Mouse (Mus musculus): ENCODE results near the gene Med10.

The Med10 gene

DNA sequence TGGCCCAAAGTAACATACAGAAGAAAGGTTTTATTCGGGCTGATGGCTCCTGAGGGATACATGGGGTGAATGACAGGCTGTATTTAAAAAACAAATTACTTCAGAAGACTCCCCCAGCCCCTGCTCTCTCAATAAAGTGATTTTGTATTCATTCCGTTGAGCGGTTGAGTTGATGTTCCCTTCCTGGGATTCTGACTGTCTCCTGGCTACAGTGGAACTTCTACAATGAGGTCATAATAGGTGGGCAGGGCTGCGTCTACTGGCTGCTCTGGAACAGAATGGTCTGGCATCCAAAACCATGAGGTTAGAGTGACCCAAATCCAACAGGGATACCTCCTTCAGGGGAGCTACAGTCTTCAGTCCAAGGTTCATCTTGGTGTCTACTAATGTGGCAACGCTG is at the start of gene Med10:
Gene Med10 (plus strand): TSS at position 301 of the 400 bp plus-strand sequence.
- DNase-seq (ENCODE audit: low spot score) = no peak

DNA sequence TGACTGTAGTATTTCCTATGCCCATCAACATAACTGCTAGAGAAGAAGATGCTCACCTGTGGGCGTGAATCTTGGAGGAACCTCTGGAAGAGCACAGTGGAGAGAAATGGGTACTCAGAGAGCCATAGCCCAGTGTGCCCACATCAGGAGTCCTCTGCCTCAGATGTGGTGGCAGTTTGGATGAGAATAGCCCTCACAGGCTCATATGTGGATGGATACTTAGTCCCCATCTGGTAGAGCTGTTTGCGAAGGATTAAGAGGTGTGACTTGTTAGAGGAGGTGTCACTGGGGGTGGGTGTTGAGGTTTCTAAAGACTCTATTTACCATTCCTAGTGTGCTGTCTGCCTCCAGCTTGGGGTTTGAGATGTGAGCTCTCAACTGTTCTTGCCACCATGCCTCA is 49.3 kb upstream of the Med10 start:
- DNase-seq (ENCODE audit: low spot score) = no peak

GRCm38 (mm10) chr13:69758979-69759378 is 43.2 kb upstream of the Med10 start:
- no peak for DNase-seq (ENCODE audit: low spot score)

GRCm38 (mm10) chr13:69761393-69761792 is 40.8 kb upstream of the Med10 start:
- DNase-seq (ENCODE audit: low spot score) = peak; percentile 7

DNA sequence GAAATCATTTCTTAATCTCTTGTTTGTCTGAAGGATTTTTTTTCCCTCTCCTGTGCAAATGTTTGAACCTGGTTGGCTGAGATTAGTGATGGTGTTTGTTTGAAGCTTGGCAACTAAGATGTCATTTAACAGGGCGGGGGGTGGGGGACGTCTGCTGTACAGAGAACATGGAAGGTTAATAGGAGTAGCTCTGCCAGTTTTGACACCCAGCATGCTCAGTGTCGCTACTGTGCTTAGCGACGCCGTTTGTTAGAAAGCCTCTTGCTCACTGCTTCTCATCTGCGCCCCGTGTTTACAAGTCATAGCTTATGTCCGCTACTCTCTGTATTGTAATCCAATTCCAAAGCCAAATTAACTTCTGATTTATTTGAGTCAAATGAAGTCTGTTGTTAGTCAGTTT is 37.5 kb upstream of the Med10 start:
- no peak for DNase-seq (ENCODE audit: low spot score)

GRCm38 (mm10) chr13:69768152-69768551 is 34.0 kb upstream of the Med10 start:
- no peak for DNase-seq (ENCODE audit: low spot score)

DNA sequence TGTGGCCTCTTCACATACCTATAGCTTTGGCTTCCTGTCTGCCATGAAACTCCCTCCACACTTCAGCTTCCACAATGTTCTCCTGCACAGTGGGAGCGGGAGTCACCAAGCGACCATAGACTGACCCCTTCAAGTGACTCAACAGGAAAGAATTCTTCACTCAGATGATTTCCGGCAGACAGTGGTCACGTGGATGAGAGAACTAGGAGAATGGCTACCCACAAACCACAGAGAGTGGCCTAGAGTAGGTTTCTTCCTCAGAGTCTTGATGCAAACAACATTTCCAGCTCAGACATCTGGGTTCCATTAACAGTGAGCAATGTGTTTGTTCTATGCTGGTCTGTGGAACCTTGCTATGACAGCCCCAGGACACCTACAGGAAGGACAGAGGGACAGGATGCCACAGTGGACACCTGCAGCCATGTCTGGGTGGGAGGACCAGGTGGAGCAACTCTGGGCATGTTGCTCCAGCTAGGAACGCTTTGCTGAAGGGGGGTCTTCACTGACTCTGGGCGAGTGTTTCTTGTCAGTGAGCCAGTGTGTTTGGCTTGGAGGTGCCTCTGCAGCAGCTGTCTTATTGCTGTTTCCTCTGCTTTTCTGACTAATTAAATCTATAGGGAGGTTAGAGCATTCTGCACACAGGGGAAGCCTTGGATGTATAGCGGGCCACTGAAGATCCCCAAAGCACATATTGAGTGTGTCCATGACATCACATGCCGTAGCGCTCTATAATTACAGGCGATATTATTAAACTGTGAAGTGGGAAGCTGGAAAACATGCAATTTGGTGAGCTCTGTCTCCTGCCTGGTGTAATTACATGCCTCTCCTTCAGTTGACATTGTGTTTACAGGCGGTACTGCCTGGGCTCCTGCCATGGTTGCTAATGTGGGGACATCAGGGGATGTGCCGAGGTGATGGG is 31.4 kb upstream of the Med10 start:
- no peak for DNase-seq (ENCODE audit: low spot score)

DNA sequence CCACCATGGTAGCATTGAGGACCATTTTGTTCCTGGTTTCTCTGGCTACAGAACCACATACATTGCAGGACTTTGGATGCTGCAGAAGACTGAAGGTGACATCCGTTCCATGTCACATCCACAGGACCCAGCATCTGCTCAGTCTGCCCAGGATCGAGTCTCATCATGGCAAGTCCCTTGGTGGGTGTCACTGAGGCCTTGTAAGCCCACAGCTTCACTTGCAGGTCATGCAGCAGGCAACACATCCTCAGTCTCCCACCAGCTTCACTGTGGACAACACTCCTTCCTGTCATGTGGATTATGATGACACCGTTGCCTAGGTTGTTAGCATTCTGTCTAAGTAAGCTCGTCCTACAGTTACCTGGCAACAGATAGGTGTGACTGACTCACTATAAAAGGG is 29.8 kb upstream of the Med10 start:
- DNase-seq (ENCODE audit: low spot score) = no peak

- DNase-seq (ENCODE audit: low spot score) = no peak
Measured at GRCm38 (mm10) chr13:69778221-69778620, 24.0 kb upstream of the Med10 start.

DNA sequence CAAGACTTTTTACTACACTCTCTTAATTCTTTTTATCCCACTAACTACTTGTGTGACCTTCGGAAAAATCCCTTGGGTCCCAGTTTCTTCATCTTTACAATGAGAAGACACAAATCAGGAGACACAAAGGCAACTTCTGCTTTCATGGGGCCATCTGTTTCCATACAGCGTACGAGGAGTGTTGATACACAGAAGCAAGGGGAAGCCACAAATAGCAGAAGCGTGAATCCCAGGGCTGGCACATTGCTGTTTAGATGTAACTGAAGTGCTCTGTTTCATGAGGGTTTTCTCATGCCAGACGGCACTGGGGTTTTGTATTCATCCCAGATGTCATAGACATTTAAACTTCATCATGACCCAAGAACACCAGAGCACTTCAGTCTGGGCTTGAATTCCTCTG is 13.5 kb upstream of the Med10 start:
- DNase-seq (ENCODE audit: low spot score) = no peak

DNA sequence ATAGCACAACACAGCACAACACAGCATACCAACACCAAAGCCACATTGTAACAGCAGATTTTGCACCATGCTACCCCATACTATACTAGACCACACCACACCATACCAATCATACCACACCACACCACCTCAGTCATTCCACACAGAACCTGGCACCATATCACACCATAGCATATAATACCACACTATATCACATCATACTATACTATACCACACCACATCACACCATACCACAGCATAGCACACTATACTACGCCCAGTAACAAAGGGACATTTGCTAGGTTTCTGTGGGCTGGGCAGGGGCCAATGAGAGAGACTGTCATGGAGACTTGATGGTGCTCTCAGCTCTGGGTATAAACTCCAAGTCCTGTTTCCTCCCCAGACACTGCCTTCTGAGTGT is 10.4 kb upstream of the Med10 start:
- no peak for DNase-seq (ENCODE audit: low spot score)

- no peak for DNase-seq (ENCODE audit: low spot score)
Measured at GRCm38 (mm10) chr13:69792541-69793009, 9.6 kb upstream of the Med10 start.

- DNase-seq (ENCODE audit: low spot score) = no peak
Measured at GRCm38 (mm10) chr13:69794808-69795207, 7.4 kb upstream of the Med10 start.

DNA sequence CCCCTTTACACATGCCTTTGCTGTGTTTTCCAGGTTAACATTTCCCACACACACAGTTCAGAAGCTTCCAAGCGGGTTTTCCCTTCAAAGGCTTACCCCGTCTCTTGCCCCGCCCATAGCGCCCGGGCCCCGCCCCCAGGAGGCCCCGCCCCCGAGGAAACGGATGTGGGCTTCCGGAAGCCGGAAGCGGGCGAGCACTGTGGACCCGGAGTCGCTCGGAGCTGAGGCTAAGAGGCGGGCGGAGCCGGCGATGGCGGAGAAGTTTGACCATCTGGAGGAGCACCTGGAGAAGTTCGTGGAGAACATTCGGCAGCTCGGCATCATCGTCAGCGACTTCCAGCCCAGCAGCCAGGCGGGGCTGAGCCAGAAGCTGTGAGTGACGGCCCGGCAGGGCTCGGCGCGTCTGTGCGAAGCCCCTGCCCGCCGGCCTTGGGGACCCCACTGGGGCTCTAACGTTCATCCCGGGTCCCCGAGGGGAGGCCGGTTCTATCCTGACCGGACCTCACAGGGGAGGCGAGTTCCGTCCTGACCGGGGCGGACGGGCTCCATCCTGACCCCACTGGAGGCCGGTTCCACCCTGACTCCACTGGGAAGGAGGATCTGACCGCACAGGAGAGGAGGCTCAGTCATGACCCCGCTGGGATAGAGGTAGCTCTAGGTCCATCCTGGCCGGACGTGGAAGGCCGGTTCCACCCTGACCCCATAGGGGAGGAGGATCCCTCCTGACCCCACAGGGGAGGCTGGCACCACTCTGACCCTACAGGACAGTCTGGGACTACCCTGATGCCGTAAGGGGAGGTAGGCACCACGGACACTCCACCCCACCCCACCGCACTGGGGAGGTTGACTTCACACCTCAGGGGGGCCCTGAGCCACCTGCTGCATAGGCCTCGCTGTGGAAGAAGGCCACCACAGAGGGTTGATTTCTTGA is 7.8 kb downstream of the Med10 start:
- DNase-seq (ENCODE audit: low spot score) = peak; percentile 81

DNA sequence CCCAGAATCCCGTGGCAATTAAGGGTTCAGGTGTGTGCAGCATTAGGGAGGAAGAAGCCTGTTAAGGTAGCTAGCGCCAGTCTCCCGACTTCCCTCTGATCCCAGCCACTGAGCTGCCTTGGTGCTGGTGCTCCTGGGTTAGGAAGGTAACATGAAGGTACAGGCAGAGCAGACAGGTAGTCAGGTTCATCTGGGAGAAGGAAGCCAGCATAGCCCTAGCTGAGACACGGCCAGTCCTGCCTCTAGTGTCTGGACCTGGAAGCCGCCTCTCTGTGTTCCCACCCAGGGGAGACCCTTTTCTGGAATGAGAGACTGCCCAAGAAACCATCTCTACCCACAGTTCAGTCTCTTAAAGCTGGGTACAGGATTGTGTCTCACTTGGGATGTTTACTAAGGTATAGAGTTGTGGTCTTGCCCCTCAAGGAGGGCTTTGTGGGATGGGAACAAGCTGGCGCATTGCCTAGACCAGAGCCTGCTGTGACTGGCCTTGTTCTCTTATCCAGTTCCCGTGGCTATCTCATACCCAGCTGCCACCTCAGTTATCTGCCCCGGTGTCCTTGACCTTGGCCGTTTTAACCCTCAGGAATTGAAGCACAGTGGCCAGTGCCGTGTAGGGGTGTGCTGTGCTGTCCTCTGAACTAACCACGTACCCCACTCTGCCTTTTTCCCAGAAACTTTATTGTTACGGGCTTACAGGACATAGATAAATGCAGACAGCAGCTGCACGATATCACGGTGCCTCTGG is 8.9 kb downstream of the Med10 start:
- DNase-seq (ENCODE audit: low spot score) = no peak

GRCm38 (mm10) chr13:69813870-69814269 is 11.7 kb downstream of the Med10 start:
- no peak for DNase-seq (ENCODE audit: low spot score)

GRCm38 (mm10) chr13:69818306-69818705 is 16.1 kb downstream of the Med10 start:
- DNase-seq (ENCODE audit: low spot score) = no peak

DNA sequence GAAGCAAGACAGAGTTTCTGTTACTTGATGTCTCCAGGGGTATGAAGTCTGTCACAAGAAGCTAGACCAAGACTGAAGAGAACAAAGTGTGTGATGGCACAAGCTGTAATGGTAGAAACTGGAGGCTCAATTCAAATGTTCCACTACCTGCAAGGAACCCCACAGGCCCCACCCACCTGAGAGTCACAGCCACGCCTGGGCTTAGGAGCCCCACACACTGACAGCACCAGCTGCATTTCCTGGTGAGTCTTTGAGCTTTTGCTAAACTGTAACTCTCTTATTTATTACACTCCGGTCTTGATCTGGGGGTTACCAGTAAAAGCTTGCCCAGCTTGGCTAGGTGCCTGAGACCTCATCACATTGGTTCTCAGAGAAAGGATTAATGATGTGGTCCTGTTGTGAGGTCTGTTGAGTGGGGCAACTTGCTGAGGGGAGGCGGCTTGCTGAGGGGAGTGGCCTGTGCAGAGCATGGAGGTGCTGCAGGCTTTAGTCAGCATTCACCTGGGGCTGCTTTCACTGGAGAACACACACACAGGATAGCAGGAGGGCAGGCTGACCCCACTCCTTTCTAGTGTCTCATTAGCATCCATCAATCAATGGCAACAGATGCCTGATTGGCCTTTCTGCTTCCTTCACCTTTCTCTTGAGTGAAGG is 19.1 kb downstream of the Med10 start:
- DNase-seq (ENCODE audit: low spot score) = no peak

DNA sequence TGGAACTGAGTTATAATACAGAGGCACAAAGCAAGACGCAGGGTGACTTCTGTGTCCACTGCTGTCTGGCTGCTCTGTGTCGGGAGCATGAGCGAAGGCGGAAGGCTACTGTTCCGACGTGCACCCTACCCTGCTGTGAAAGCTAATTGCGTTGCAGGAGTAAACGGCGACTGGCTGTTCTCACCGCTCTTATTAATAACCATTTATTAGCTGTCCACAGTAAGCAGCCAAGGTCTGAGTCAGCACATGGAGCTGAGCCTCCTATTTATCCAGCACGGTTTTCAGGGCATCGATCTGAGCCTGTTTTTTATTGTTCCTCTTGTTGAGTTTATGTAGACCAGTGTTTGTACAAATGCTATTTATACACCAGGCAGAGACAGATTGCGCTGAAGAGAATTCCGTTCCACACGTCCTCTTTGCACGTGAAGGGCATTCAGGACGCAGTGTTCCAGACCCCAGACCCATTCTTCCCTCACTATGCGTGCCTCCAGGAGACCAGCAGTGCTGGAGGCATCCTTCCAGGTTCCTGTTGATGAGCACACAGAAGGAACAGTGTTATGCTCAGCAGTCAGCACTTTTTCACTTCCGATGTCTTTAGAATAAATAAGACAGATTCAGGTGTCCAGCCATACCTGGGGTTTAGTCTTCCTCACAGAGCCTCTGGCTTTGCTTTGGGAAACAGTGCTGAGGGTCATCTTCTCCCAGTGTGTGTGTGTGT is 21.9 kb downstream of the Med10 start:
- no peak for DNase-seq (ENCODE audit: low spot score)

- DNase-seq (ENCODE audit: low spot score) = no peak
Measured at GRCm38 (mm10) chr13:69825396-69826095, 23.4 kb downstream of the Med10 start.

All from lung, postnatal 25 days (tissue).